Comparison of ENCODE assay signal across 22 mouse cellular contexts in the genomic region with DNA sequence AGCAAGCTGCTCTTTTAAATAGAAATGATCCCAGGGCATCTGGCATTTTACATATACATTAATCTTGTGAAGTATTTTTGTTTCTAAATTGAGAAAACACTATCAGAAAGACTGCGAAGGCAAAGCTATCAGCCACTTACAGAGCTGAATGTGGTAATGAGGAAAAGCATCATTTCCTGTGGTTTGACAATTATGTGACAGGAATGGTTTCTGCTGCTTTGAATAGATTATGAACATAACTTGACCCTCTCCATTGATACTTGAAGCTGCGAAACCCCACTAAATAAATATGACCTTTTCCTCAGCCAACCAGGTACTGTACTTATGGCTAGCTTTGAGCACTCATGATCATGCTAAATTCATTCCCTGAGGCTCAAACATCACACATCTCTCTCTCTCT. TPM values are rescaled to one million over a fixed set of nuclear protein-coding genes. Genes with fewer than 3 reads are reported as not detected.
DNase-seq lines count a peak whose midpoint lies in the region; ATAC-seq and TF ChIP-seq lines count a peak whose summit lies in the region.
"Had no signal": no experiment of that assay in that cellular context is flagged by ENCODE, and none has a peak within 500 bp of the region (broad histone marks: within the 10 kb centered on the region; RNA-seq: fewer than 3 reads in every experiment).

No protein-coding gene starts in this region.

- H3K36me3 ChIP-seq in heart, adult 2 months (ENCODE audit: control insufficient read depth, insufficient read depth, low read length): peaks cover under 1% of the 10 kb centered on the region; the same call in 1 of the 2 replicates
- H3K36me3 ChIP-seq in megakaryocyte, embryonic 14.5 days (replicated peaks; ENCODE audit: low read length): peaks cover 2% of the 10 kb centered on the region
- H3K36me3 ChIP-seq in splenic B cell, adult 2 months (ENCODE audit: control insufficient read depth, insufficient read depth, low read length, poor library complexity, severe bottlenecking): no peaks in the 10 kb centered on the region
- no peaks in the 10 kb centered on the region for H3K36me3 ChIP-seq in neural tube, embryonic 15.5 days
- H3K36me3 ChIP-seq in hindbrain, embryonic 11.5 days (ENCODE audit: control insufficient read depth, insufficient read depth, low read length): no peaks in the 10 kb centered on the region
- H3K36me3 ChIP-seq: hindbrain, embryonic 10.5 days; neural tube, embryonic 13.5 days had no signal

- intact Hi-C loops in heart, adult 2 months (cut with DNase I): loop anchor here (10.0 kb wide), 3 partner anchors 47 to 167 kb away; no protein-coding TSS in a partner anchor

- no peak overlapping the region for H3K4me2 ChIP-seq in neural tube, embryonic 15.5 days
- no peak overlapping the region for H3K4me2 ChIP-seq in hindbrain, embryonic 11.5 days (replicated peaks; ENCODE audit: low read depth, low read length)
- H3K4me2 ChIP-seq: midbrain, embryonic 11.5 days; neural tube, embryonic 13.5 days had no signal

- DNase-seq in heart, adult 2 months: no peak
- DNase-seq in heart, adult 8-10 months (ENCODE audit: low spot score): no peak
- peak; percentile 65 for DNase-seq in splenic B cell, adult 2 months (ENCODE audit: low read depth, low spot score)
- DNase-seq in hindbrain, embryonic 11.5 days (ENCODE audit: low spot score): no peak
- no peak for DNase-seq in retina, embryonic 14.5 days (ENCODE audit: low spot score)
- DNase-seq: adrenal gland, postnatal 10 days; cerebellum, adult 11 months; cerebellum, postnatal 14 days; embryo, embryonic 11 days; forebrain, postnatal 0 days; gastrocnemius, postnatal 10 days; kidney, adult 8-10 months; kidney, postnatal 25 days; left cerebral cortex, postnatal 4 days; lung, adult 18-20 months; lung, postnatal 14 days had no signal

- H3K27me3 ChIP-seq in heart, adult 2 months (ENCODE audit: control insufficient read depth, insufficient read depth, low read length): no peaks in the 10 kb centered on the region
- H3K27me3 ChIP-seq in megakaryocyte, embryonic 14.5 days (replicated peaks): no peaks in the 10 kb centered on the region
- H3K27me3 ChIP-seq in splenic B cell, adult 2 months (ENCODE audit: control insufficient read depth, insufficient read depth, low read length, poor library complexity, severe bottlenecking): no peaks in the 10 kb centered on the region
- peaks cover 6% of the 10 kb centered on the region; the same call in 1 of the 2 replicates for H3K27me3 ChIP-seq in neural tube, embryonic 15.5 days (replicated peaks)
- H3K27me3 ChIP-seq in hindbrain, embryonic 11.5 days (ENCODE audit: control insufficient read depth, insufficient read depth, low read length): peaks cover 3% of the 10 kb centered on the region; the same call in 1 of the 2 replicates

- no peaks in the 10 kb centered on the region for H3K79me2 ChIP-seq in heart, adult 2 months (replicated peaks; ENCODE audit: control insufficient read depth, insufficient read depth, low read length)

- no peak for TF ChIP-seq EP300 in heart, adult 2 months (IDR thresholded peaks at IDR 0.05; ENCODE audit: insufficient read depth, low read depth, low read length)

- ATAC-seq in neural tube, embryonic 15.5 days (ENCODE audit: low FRiP score): no peak
- ATAC-seq in hindbrain, embryonic 11.5 days (ENCODE audit: low FRiP score): no peak
- ATAC-seq: forebrain, postnatal 0 days had no signal

- no peak overlapping the region for H3K4me3 ChIP-seq in heart, adult 2 months
- no peak overlapping the region for H3K4me3 ChIP-seq in brown adipose tissue, adult 24 weeks (ENCODE audit: insufficient read depth, low read depth, low read length)
- H3K4me3 ChIP-seq in megakaryocyte, embryonic 14.5 days (replicated peaks): peak overlapping the region; percentile 83
- no peak overlapping the region for H3K4me3 ChIP-seq in neural tube, embryonic 15.5 days (replicated peaks)
- no peak overlapping the region for H3K4me3 ChIP-seq in hindbrain, embryonic 11.5 days (ENCODE audit: low read depth, low read length)
- H3K4me3 ChIP-seq: hindbrain, embryonic 10.5 days; neural tube, embryonic 13.5 days had no signal

- no peak for TF ChIP-seq POLR2A in heart, adult 2 months (IDR thresholded peaks at IDR 0.05; ENCODE audit: insufficient read depth, low read depth, low read length)

- no peak for TF ChIP-seq CTCF in heart, adult 2 months (IDR thresholded peaks at IDR 0.05)

- H3K27ac ChIP-seq in heart, adult 2 months: peak overlapping the region; percentile 17
- peak overlapping the region; percentile 98 for H3K27ac ChIP-seq in brown adipose tissue, adult 24 weeks (replicated peaks; ENCODE audit: low read depth, low read length)
- no peak overlapping the region for H3K27ac ChIP-seq in neural tube, embryonic 15.5 days (replicated peaks)
- no peak overlapping the region for H3K27ac ChIP-seq in hindbrain, embryonic 11.5 days (ENCODE audit: low read depth, low read length)
- H3K27ac ChIP-seq: hindbrain, embryonic 10.5 days; neural tube, embryonic 13.5 days had no signal

- H3K4me1 ChIP-seq in heart, adult 2 months (ENCODE audit: control insufficient read depth, insufficient read depth, low read length): no peaks in the 10 kb centered on the region; the same call in 1 of the 2 replicates
- H3K4me1 ChIP-seq in brown adipose tissue, adult 24 weeks (ENCODE audit: control insufficient read depth, insufficient read depth, insufficient read length, low read length): no peaks in the 10 kb centered on the region
- H3K4me1 ChIP-seq in megakaryocyte, embryonic 14.5 days: peaks cover 62% of the 10 kb centered on the region
- peaks cover 2% of the 10 kb centered on the region; the same call in 1 of the 2 replicates for H3K4me1 ChIP-seq in neural tube, embryonic 15.5 days
- no peaks in the 10 kb centered on the region for H3K4me1 ChIP-seq in hindbrain, embryonic 11.5 days (replicated peaks; ENCODE audit: control insufficient read depth, insufficient read depth, low read length)
- H3K4me1 ChIP-seq: hindbrain, embryonic 10.5 days had no signal

- 49% methylated on average over 2 of the region's 2 CpGs for whole genome bisulfite sequencing in heart, adult 2 months
- WGBS in neural tube, embryonic 15.5 days: 80% methylated on average over 2 of the region's 2 CpGs
- WGBS in hindbrain, embryonic 11.5 days: 94% methylated on average over 2 of the region's 2 CpGs

- no peak overlapping the region for H3K9ac ChIP-seq in heart, adult 2 months (ENCODE audit: low read depth, low read length)
- H3K9ac ChIP-seq in neural tube, embryonic 15.5 days (replicated peaks): no peak overlapping the region
- H3K9ac ChIP-seq in hindbrain, embryonic 11.5 days (ENCODE audit: low read depth, low read length): no peak overlapping the region
- H3K9ac ChIP-seq: forebrain, postnatal 0 days; neural tube, embryonic 13.5 days had no signal

- no peaks in the 10 kb centered on the region for H3K9me3 ChIP-seq in megakaryocyte, embryonic 14.5 days
- no peaks in the 10 kb centered on the region for H3K9me3 ChIP-seq in neural tube, embryonic 15.5 days (replicated peaks)
- no peaks in the 10 kb centered on the region for H3K9me3 ChIP-seq in hindbrain, embryonic 11.5 days (ENCODE audit: control insufficient read depth, low read length)
- H3K9me3 ChIP-seq: hindbrain, embryonic 10.5 days; neural tube, embryonic 13.5 days had no signal

RNA-seq across cellular contexts. Expression of gene Tmsb4x, which starts 7.8 kb away (rescaled TPM):
- total RNA-seq in heart, adult 2 months (2021): 100 to 1,000 TPM; 435 to 610 TPM
- 211 and 313 TPM in 2 replicates for polyA plus RNA-seq in heart, adult 2 months (2012; rRNA removed)
- total RNA-seq in heart, adult 8-10 months (2022): 100 to 1,000 TPM; 419 to 623 (median 536) TPM
- 941 and 1,203 TPM in 2 replicates for polyA plus RNA-seq in brown adipose tissue, adult 24 weeks (2012; ENCODE audit: insufficient read depth, insufficient read length, missing spikeins)
- 91.6 and 827 TPM in 2 replicates for polyA plus RNA-seq in megakaryocyte, embryonic 14.5 days (2012; ENCODE audit: insufficient read depth, low replicate concordance)
- polyA plus RNA-seq in neural tube, embryonic 15.5 days (2015; fragmentation: Nextera tagmentation; extraction: Ambion mirVana): 4,491 and 5,117 TPM in 2 replicates
- 6,076 and 6,498 TPM in 2 replicates for polyA plus RNA-seq in hindbrain, embryonic 11.5 days (2014; fragmentation: Nextera tagmentation; extraction: Ambion mirVana)

Comparison
In these comparisons a context has a peak if more than half of its experiments do, and no peak if none do; other contexts are left out.
1. H3K27ac ChIP-seq: peak in heart, adult 2 months (single experiment) and brown adipose tissue, adult 24 weeks (single experiment); none in neural tube, embryonic 15.5 days (single experiment) and hindbrain, embryonic 11.5 days (single experiment).